Mouse (Mus musculus): ENCODE results near the gene Fstl4.

The Fstl4 gene

GRCm38 (mm10) chr11:53016358-53017021, 252.1 kb downstream of the Fstl4 start:
- no peak for DNase-seq (ENCODE audit: low spot score in 2 of 2)

GRCm38 (mm10) chr11:53019509-53019908, 255.1 kb downstream of the Fstl4 start:
- no peak for DNase-seq (ENCODE audit: low spot score in 2 of 2)

GRCm38 (mm10) chr11:53024403-53024802, 260.0 kb downstream of the Fstl4 start:
- no peak for DNase-seq (ENCODE audit: low spot score in 2 of 2)

- DNase-seq (ENCODE audit: low spot score in 2 of 2), result no peak
Measured at GRCm38 (mm10) chr11:53025686-53026085, 261.3 kb downstream of the Fstl4 start.

GRCm38 (mm10) chr11:53028421-53029168, 264.2 kb downstream of the Fstl4 start:
- no peak for DNase-seq (ENCODE audit: low spot score in 2 of 2)

- no peak for DNase-seq (ENCODE audit: low spot score in 2 of 2)
Measured at GRCm38 (mm10) chr11:53031777-53032176, 267.3 kb downstream of the Fstl4 start.

- DNase-seq (ENCODE audit: low spot score in 2 of 2), result peak; percentile 48 to 82
Measured at GRCm38 (mm10) chr11:53032336-53032735, 267.9 kb downstream of the Fstl4 start.

- no peak for DNase-seq (ENCODE audit: low spot score in 2 of 2)
Measured at GRCm38 (mm10) chr11:53035414-53035813, 271.0 kb downstream of the Fstl4 start.

- no peak for DNase-seq (ENCODE audit: low spot score in 2 of 2)
Measured at GRCm38 (mm10) chr11:53046850-53047249, 282.4 kb downstream of the Fstl4 start.

GRCm38 (mm10) chr11:53054151-53054550, 289.7 kb downstream of the Fstl4 start:
- DNase-seq (ENCODE audit: low spot score in 2 of 2), result no peak

- no peak for DNase-seq (ENCODE audit: low spot score in 2 of 2)
Measured at GRCm38 (mm10) chr11:53055896-53056295, 291.5 kb downstream of the Fstl4 start.

GRCm38 (mm10) chr11:53056781-53057180, 292.3 kb downstream of the Fstl4 start:
- no peak for DNase-seq (ENCODE audit: low spot score in 2 of 2)

- DNase-seq (ENCODE audit: low spot score in 2 of 2), result no peak
Measured at GRCm38 (mm10) chr11:53057821-53058553, 293.6 kb downstream of the Fstl4 start.

- no peak for DNase-seq (ENCODE audit: low spot score in 2 of 2)
Measured at GRCm38 (mm10) chr11:53058557-53058956, 294.1 kb downstream of the Fstl4 start.

- no peak for DNase-seq (ENCODE audit: low spot score in 2 of 2)
Measured at GRCm38 (mm10) chr11:53067699-53068478, 303.5 kb downstream of the Fstl4 start.

- DNase-seq (ENCODE audit: low spot score in 2 of 2), result no peak
Measured at GRCm38 (mm10) chr11:53068479-53069065, 304.1 kb downstream of the Fstl4 start.

- no peak for DNase-seq (ENCODE audit: low spot score in 2 of 2)
Measured at GRCm38 (mm10) chr11:53069751-53070150, 305.3 kb downstream of the Fstl4 start.

- no peak for DNase-seq (ENCODE audit: low spot score in 2 of 2)
Measured at GRCm38 (mm10) chr11:53071602-53072001, 307.2 kb downstream of the Fstl4 start.

- DNase-seq (ENCODE audit: low spot score in 2 of 2), result no peak
Measured at GRCm38 (mm10) chr11:53077641-53078040, 313.2 kb downstream of the Fstl4 start.

GRCm38 (mm10) chr11:53078419-53079334, 314.2 kb downstream of the Fstl4 start:
- DNase-seq (ENCODE audit: low spot score in 2 of 2), result no peak
